Mouse (Mus musculus) cortical plate, adult 2 months (tissue): ENCODE results near the gene Cab39l. TPM values are rescaled to one million over a fixed set of nuclear protein-coding genes. Genes with fewer than 3 reads are reported as not detected.

ENCODE experiments used
- H3K27ac ChIP-seq: fragments of 200-500 bp; 2 replicates; pipeline ENCODE4 v1.5.1; 2012; ENCODE audit warnings: low read length, control low read depth, inconsistent platforms; ENCODE audit not compliant: insufficient read depth
- H3K4me1 ChIP-seq: fragments of 200-500 bp; 2 replicates; pipeline ENCODE4 v1.6.1; 2011; ENCODE audit warnings: low read length; ENCODE audit not compliant: control insufficient read depth, insufficient read depth
- H3K4me3 ChIP-seq: fragments of 200-500 bp; 2 replicates; pipeline ENCODE4 v1.5.1; 2011; ENCODE audit warnings: mild to moderate bottlenecking, low read length, control low read depth; ENCODE audit not compliant: insufficient read depth
- CTCF ChIP-seq: fragments of 200-500 bp; IDR thresholded peaks from 2 replicates; pipeline ENCODE4 v1.5.1; 2011; ENCODE audit warnings: mild to moderate bottlenecking, control low read depth, low read length; ENCODE audit not compliant: insufficient read depth; ENCODE audit errors: extremely low read depth
- POLR2A ChIP-seq: fragments of 200-500 bp; IDR thresholded peaks from 2 replicates; pipeline ENCODE4 v1.6.1; 2011; ENCODE audit warnings: mild to moderate bottlenecking, low read length, control low read depth; ENCODE audit not compliant: insufficient read depth; ENCODE audit errors: extremely low read depth
- polyA plus RNA-seq: library from polyadenylated mRNA; depleted of rRNA; stranded (reverse); fragments of >200 nt; gene quantifications from 2 replicates; pipeline ENCODE4 v1.2.3, GENCODE M21; 2012

Gene Cab39l
- polyA plus RNA-seq, 1 experiment: 18.3 TPM

GRCm38 (mm10) chr14:59551956-59552355 is 111.2 kb downstream of the Cab39l start:
- no peak overlapping the region for H3K4me3 ChIP-seq
- TF ChIP-seq POLR2A (no peak), CTCF (no peak)
- no peaks in the 10 kb centered on the region for H3K4me1 ChIP-seq
- no peak overlapping the region for H3K27ac ChIP-seq

GRCm38 (mm10) chr14:59554025-59554424 is 113.3 kb downstream of the Cab39l start:
- Histone ChIP-seq H3K4me3 (no peak overlapping the region), H3K27ac (no peak overlapping the region), H3K4me1 (no peaks in the 10 kb centered on the region)
- TF ChIP-seq POLR2A (no peak), CTCF (0 out of 2 replicates have a peak, but pooled peaks have one; percentile 1)

GRCm38 (mm10) chr14:59555018-59555417 is 114.2 kb downstream of the Cab39l start:
- Histone ChIP-seq H3K4me1 (no peaks in the 10 kb centered on the region), H3K27ac (no peak overlapping the region), H3K4me3 (no peak overlapping the region)
- TF ChIP-seq POLR2A: no peak
- no peak for TF ChIP-seq CTCF

GRCm38 (mm10) chr14:59555928-59556531 is 115.3 kb downstream of the Cab39l start:
- H3K4me3 ChIP-seq: peak overlapping the region; percentile 17
- TF ChIP-seq CTCF (peak; percentile 80), POLR2A (no peak)

GRCm38 (mm10) chr14:59557071-59557470 is 116.3 kb downstream of the Cab39l start:
- H3K27ac ChIP-seq: no peak overlapping the region
- no peak overlapping the region for H3K4me3 ChIP-seq
- TF ChIP-seq POLR2A (no peak), CTCF (no peak)
- H3K4me1 ChIP-seq: no peaks in the 10 kb centered on the region

More at GRCm38 (mm10) chr14:59555928-59556531, 115.3 kb downstream of the Cab39l start:
- no peaks in the 10 kb centered on the region for H3K4me1 ChIP-seq
- no peak overlapping the region for H3K27ac ChIP-seq

GRCm38 (mm10) chr14:59557886-59558285 is 117.1 kb downstream of the Cab39l start:
- TF ChIP-seq CTCF (no peak), POLR2A (no peak)
- Histone ChIP-seq H3K27ac (no peak overlapping the region), H3K4me1 (no peaks in the 10 kb centered on the region), H3K4me3 (no peak overlapping the region)

GRCm38 (mm10) chr14:59566756-59567155 is 126.0 kb downstream of the Cab39l start:
- TF ChIP-seq POLR2A: no peak
- no peak for TF ChIP-seq CTCF
- Histone ChIP-seq H3K27ac (no peak overlapping the region), H3K4me1 (no peaks in the 10 kb centered on the region), H3K4me3 (no peak overlapping the region)

GRCm38 (mm10) chr14:59576385-59576784 is 135.6 kb downstream of the Cab39l start:
- no peak for TF ChIP-seq POLR2A
- TF ChIP-seq CTCF: no peak
- no peak overlapping the region for H3K27ac ChIP-seq
- no peaks in the 10 kb centered on the region for H3K4me1 ChIP-seq
- H3K4me3 ChIP-seq: no peak overlapping the region

- no peaks in the 10 kb centered on the region for H3K4me1 ChIP-seq
- no peak overlapping the region for H3K27ac ChIP-seq
- H3K4me3 ChIP-seq: no peak overlapping the region
- TF ChIP-seq POLR2A: no peak
- TF ChIP-seq CTCF: peak; percentile 18; the same call in 1 of the 2 replicates
These were observed 149.8 kb downstream of the Cab39l start for GRCm38 (mm10) chr14:59590614-59591013.

GRCm38 (mm10) chr14:59591901-59592300 is 151.1 kb downstream of the Cab39l start:
- TF ChIP-seq POLR2A (no peak), CTCF (no peak)

GRCm38 (mm10) chr14:59592593-59592992 is 151.8 kb downstream of the Cab39l start:
- Histone ChIP-seq H3K27ac (no peak overlapping the region), H3K4me3 (no peak overlapping the region), H3K4me1 (no peaks in the 10 kb centered on the region; the same call in 1 of the 2 replicates)
- TF ChIP-seq CTCF (no peak), POLR2A (no peak)

More at GRCm38 (mm10) chr14:59591901-59592300, 151.1 kb downstream of the Cab39l start:
- no peaks in the 10 kb centered on the region; the same call in 1 of the 2 replicates for H3K4me1 ChIP-seq
- no peak overlapping the region for H3K27ac ChIP-seq
- no peak overlapping the region for H3K4me3 ChIP-seq
